Mouse (Mus musculus): ENCODE measurements around the gene H2al1c. TPM values are rescaled to one million over a fixed set of nuclear protein-coding genes. Genes with fewer than 3 reads are reported as not detected.
"Not testable (repeated sequence)": the region's sequence is repeated elsewhere in the genome, so short reads cannot be mapped to it uniquely, and the experiment has no call there.

The H2al1c gene
- polyA plus RNA-seq, 1 experiment: not detected

GRCm38 (mm10) chrX:11288306-11288882, 17.1 kb upstream of the H2al1c start:
- no peaks in the 10 kb centered on the region for H3K4me1 ChIP-seq (ENCODE audit: control insufficient read depth, insufficient read depth, insufficient read length)
- H3K36me3 ChIP-seq (ENCODE audit: control insufficient read depth, insufficient read depth, low read length): no peaks in the 10 kb centered on the region
- WGBS: 77% methylated on average over 14 of the region's 14 CpGs
- H3K27ac ChIP-seq (ENCODE audit: insufficient read depth, low read length): no peak overlapping the region
- no peak for TF ChIP-seq POLR2A (IDR thresholded peaks at IDR 0.05; ENCODE audit: low read depth, low read length)
- TF ChIP-seq CTCF (IDR thresholded peaks at IDR 0.05; ENCODE audit: extremely low read depth, insufficient read depth, insufficient read length, insufficient replicate concordance): no peak
- H3K4me3 ChIP-seq (ENCODE audit: extremely low read depth, insufficient read depth, insufficient read length): no peak overlapping the region
- no peak for DNase-seq (ENCODE audit: low read depth in 1 of 2, low spot score in 2 of 2)
- H3K27me3 ChIP-seq (ENCODE audit: control insufficient read depth, insufficient read depth, low read length): no peaks in the 10 kb centered on the region

- TF ChIP-seq POLR2A (IDR thresholded peaks at IDR 0.05; ENCODE audit: low read depth, low read length) (no peak), CTCF (IDR thresholded peaks at IDR 0.05; ENCODE audit: extremely low read depth, insufficient read depth, insufficient read length, insufficient replicate concordance) (no peak)
- Histone ChIP-seq H3K4me1 (ENCODE audit: control insufficient read depth, insufficient read depth, insufficient read length) (no peaks in the 10 kb centered on the region), H3K27me3 (ENCODE audit: control insufficient read depth, insufficient read depth, low read length) (no peaks in the 10 kb centered on the region), H3K36me3 (ENCODE audit: control insufficient read depth, insufficient read depth, low read length) (no peaks in the 10 kb centered on the region), H3K27ac (ENCODE audit: insufficient read depth, low read length) (no peak overlapping the region), H3K4me3 (ENCODE audit: extremely low read depth, insufficient read depth, insufficient read length) (no peak overlapping the region)
- 65% methylated on average over 4 of the region's 4 CpGs for WGBS
- DNase-seq (ENCODE audit: low read depth in 1 of 2, low spot score in 2 of 2): no peak
Observed at GRCm38 (mm10) chrX:11289244-11289643, 16.2 kb upstream of the H2al1c start.

DNA sequence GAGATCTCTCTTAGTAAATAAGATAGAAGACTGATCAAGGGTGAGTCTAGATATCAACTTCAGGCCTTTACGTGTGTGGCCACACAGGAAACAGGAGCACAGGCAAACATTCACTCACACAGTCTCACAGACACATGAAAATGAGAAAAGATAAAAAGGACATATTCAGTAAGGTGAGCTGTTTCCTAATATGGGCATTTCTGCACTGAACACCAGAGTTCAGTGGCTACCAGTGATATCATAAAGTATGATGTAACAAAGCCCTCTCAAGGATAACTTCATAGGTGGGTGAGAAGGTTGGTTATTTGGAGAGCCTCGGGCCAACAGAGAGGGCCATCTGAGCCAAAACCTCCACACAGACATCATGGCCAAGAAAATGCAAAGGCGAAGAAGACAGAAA, 6.5 kb upstream of the H2al1c start, which contains the start of gene H2al1a:
Gene H2al1a (plus strand): TSS at position 301 of the 400 bp plus-strand sequence.
- not testable (repeated sequence) for H3K36me3 ChIP-seq (ENCODE audit: control insufficient read depth, insufficient read depth, low read length); DNase-seq (ENCODE audit: low read depth in 1 of 2, low spot score in 2 of 2); H3K4me3 ChIP-seq (ENCODE audit: extremely low read depth, insufficient read depth, insufficient read length); H3K27me3 ChIP-seq (ENCODE audit: control insufficient read depth, insufficient read depth, low read length); H3K27ac ChIP-seq (ENCODE audit: insufficient read depth, low read length); H3K4me1 ChIP-seq (ENCODE audit: control insufficient read depth, insufficient read depth, insufficient read length)
- WGBS: no CpG with 5 or more reads among the region's 3 CpGs

DNA sequence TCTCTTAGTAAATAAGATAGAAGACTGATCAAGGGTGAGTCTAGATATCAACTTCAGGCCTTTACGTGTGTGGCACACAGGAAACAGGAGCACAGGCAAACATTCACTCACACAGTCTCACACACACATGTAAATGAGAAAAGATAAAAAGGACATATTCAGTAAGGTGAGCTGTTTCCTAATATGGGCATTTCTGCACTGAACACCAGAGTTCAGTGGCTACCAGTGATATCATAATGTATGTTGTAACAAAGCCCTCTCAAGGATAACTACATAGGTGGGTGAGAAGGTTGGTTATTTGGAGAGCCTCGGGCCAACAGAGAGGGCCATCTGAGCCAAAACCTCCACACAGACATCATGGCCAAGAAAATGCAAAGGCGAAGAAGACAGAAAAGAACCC, 3.3 kb upstream of the H2al1c start, which contains the start of gene H2al1b:
Gene H2al1b (plus strand): TSS at position 301 of the 400 bp plus-strand sequence.
- not testable (repeated sequence) for H3K36me3 ChIP-seq (ENCODE audit: control insufficient read depth, insufficient read depth, low read length); H3K27ac ChIP-seq (ENCODE audit: insufficient read depth, low read length); H3K27me3 ChIP-seq (ENCODE audit: control insufficient read depth, insufficient read depth, low read length); H3K4me1 ChIP-seq (ENCODE audit: control insufficient read depth, insufficient read depth, insufficient read length); DNase-seq (ENCODE audit: low read depth in 1 of 2, low spot score in 2 of 2); H3K4me3 ChIP-seq (ENCODE audit: extremely low read depth, insufficient read depth, insufficient read length)
- WGBS: 81% methylated on average over 1 of the region's 3 CpGs

DNA sequence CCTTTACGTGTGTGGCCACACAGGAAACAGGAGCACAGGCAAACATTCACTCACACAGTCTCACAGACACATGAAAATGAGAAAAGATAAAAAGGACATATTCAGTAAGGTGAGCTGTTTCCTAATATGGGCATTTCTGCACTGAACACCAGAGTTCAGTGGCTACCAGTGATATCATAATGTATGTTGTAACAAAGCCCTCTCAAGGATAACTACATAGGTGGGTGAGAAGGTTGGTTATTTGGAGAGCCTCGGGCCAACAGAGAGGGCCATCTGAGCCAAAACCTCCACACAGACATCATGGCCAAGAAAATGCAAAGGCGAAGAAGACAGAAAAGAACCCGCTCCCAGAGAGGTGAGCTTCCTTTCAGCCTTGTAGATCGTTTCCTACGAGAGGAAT, 3.1 kb downstream of the H2al1c start, which contains the start of gene H2al1d:
Gene H2al1d (plus strand): TSS at position 301 of the 400 bp plus-strand sequence.
- not testable (repeated sequence) for H3K4me1 ChIP-seq (ENCODE audit: control insufficient read depth, insufficient read depth, insufficient read length); H3K27ac ChIP-seq (ENCODE audit: insufficient read depth, low read length); H3K4me3 ChIP-seq (ENCODE audit: extremely low read depth, insufficient read depth, insufficient read length); H3K27me3 ChIP-seq (ENCODE audit: control insufficient read depth, insufficient read depth, low read length); H3K36me3 ChIP-seq (ENCODE audit: control insufficient read depth, insufficient read depth, low read length); DNase-seq (ENCODE audit: low read depth in 1 of 2, low spot score in 2 of 2)
- no CpG with 5 or more reads among the region's 6 CpGs for WGBS

GRCm38 (mm10) chrX:11311634-11312033, 6.2 kb downstream of the H2al1c start, which contains the start of gene H2al1e:
Gene H2al1e (plus strand): TSS chrX:11311934.
- DNase-seq (ENCODE audit: low read depth in 1 of 2, low spot score in 2 of 2); H3K27me3 ChIP-seq (ENCODE audit: control insufficient read depth, insufficient read depth, low read length); H3K36me3 ChIP-seq (ENCODE audit: control insufficient read depth, insufficient read depth, low read length); H3K4me1 ChIP-seq (ENCODE audit: control insufficient read depth, insufficient read depth, insufficient read length); H3K27ac ChIP-seq (ENCODE audit: insufficient read depth, low read length); H3K4me3 ChIP-seq (ENCODE audit: extremely low read depth, insufficient read depth, insufficient read length): not testable (repeated sequence)
- WGBS: no CpG with 5 or more reads among the region's 3 CpGs

- H3K4me1 ChIP-seq (ENCODE audit: control insufficient read depth, insufficient read depth, insufficient read length); DNase-seq (ENCODE audit: low read depth in 1 of 2, low spot score in 2 of 2); H3K27me3 ChIP-seq (ENCODE audit: control insufficient read depth, insufficient read depth, low read length); H3K27ac ChIP-seq (ENCODE audit: insufficient read depth, low read length); H3K4me3 ChIP-seq (ENCODE audit: extremely low read depth, insufficient read depth, insufficient read length); H3K36me3 ChIP-seq (ENCODE audit: control insufficient read depth, insufficient read depth, low read length): not testable (repeated sequence)
- WGBS: no CpG with 5 or more reads among the region's 6 CpGs
Observed at GRCm38 (mm10) chrX:11314858-11315257, 9.4 kb downstream of the H2al1c start, which contains the start of gene H2al1f. Gene H2al1f (plus strand): TSS chrX:11315158.

DNA sequence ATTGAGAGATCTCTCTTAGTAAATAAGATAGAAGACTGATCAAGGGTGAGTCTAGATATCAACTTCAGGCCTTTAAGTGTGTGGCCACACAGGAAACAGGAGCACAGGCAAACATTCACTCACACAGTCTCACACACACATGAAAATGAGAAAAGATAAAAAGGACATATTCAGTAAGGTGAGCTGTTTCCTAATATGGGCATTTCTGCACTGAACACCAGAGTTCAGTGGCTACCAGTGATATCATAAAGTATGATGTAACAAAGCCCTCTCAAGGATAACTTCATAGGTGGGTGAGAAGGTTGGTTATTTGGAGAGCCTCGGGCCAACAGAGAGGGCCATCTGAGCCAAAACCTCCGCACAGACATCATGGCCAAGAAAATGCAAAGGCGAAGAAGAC, 12.5 kb downstream of the H2al1c start, which contains the start of gene H2al1g:
Gene H2al1g (plus strand): TSS at position 301 of the 400 bp plus-strand sequence.
- H3K27ac ChIP-seq (ENCODE audit: insufficient read depth, low read length); H3K4me1 ChIP-seq (ENCODE audit: control insufficient read depth, insufficient read depth, insufficient read length); H3K4me3 ChIP-seq (ENCODE audit: extremely low read depth, insufficient read depth, insufficient read length); H3K36me3 ChIP-seq (ENCODE audit: control insufficient read depth, insufficient read depth, low read length); H3K27me3 ChIP-seq (ENCODE audit: control insufficient read depth, insufficient read depth, low read length); DNase-seq (ENCODE audit: low read depth in 1 of 2, low spot score in 2 of 2): not testable (repeated sequence)
- no CpG with 5 or more reads among the region's 3 CpGs for WGBS

DNA sequence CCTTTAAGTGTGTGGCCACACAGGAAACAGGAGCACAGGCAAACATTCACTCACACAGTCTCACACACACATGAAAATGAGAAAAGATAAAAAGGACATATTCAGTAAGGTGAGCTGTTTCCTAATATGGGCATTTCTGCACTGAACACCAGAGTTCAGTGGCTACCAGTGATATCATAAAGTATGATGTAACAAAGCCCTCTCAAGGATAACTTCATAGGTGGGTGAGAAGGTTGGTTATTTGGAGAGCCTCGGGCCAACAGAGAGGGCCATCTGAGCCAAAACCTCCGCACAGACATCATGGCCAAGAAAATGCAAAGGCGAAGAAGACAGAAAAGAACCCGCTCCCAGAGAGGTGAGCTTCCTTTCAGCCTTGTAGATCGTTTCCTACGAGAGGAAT, 15.7 kb downstream of the H2al1c start, which contains the start of gene H2al1h:
Gene H2al1h (plus strand): TSS at position 301 of the 400 bp plus-strand sequence.
- not testable (repeated sequence) for DNase-seq (ENCODE audit: low read depth in 1 of 2, low spot score in 2 of 2); H3K27ac ChIP-seq (ENCODE audit: insufficient read depth, low read length); H3K27me3 ChIP-seq (ENCODE audit: control insufficient read depth, insufficient read depth, low read length); H3K36me3 ChIP-seq (ENCODE audit: control insufficient read depth, insufficient read depth, low read length); H3K4me1 ChIP-seq (ENCODE audit: control insufficient read depth, insufficient read depth, insufficient read length); H3K4me3 ChIP-seq (ENCODE audit: extremely low read depth, insufficient read depth, insufficient read length)
- no CpG with 5 or more reads among the region's 6 CpGs for WGBS

GRCm38 (mm10) chrX:11324359-11324758, 18.9 kb downstream of the H2al1c start, which contains the start of gene H2al1i:
Gene H2al1i (plus strand): TSS chrX:11324659.
- not testable (repeated sequence) for H3K27ac ChIP-seq (ENCODE audit: insufficient read depth, low read length); H3K36me3 ChIP-seq (ENCODE audit: control insufficient read depth, insufficient read depth, low read length); H3K4me1 ChIP-seq (ENCODE audit: control insufficient read depth, insufficient read depth, insufficient read length); H3K27me3 ChIP-seq (ENCODE audit: control insufficient read depth, insufficient read depth, low read length); H3K4me3 ChIP-seq (ENCODE audit: extremely low read depth, insufficient read depth, insufficient read length); DNase-seq (ENCODE audit: low read depth in 1 of 2, low spot score in 2 of 2)
- WGBS: no CpG with 5 or more reads among the region's 5 CpGs

All from spleen, adult 2 months (tissue).